Mouse (Mus musculus) liver, embryonic 12.5 days (tissue): ENCODE data around the gene Dbi. TPM values are rescaled to one million over a fixed set of nuclear protein-coding genes. Genes with fewer than 3 reads are reported as not detected.

Source experiments
- ATAC-seq: fragments of 200-750 bp; cut with Nextera tagmentation; 2 replicates; pipeline ENCODE4 v1.8.0; 2017; ENCODE audit warnings: moderate number of reproducible peaks, mild to moderate bottlenecking, moderate library complexity
- H3K27ac ChIP-seq: fragments of 300-500 bp; sonication (generic); 2 replicates; pipeline ENCODE4 v1.5.1; 2016; ENCODE audit warnings: mild to moderate bottlenecking
- H3K27me3 ChIP-seq: fragments of 300-500 bp; sonication (generic); replicated peaks from 2 replicates; pipeline ENCODE4 v1.6.1; 2016; ENCODE audit warnings: mild to moderate bottlenecking, moderate library complexity
- H3K36me3 ChIP-seq: fragments of 300-500 bp; sonication (generic); 2 replicates; pipeline ENCODE4 v1.6.1; 2016; ENCODE audit warnings: mild to moderate bottlenecking, moderate library complexity
- H3K4me1 ChIP-seq: fragments of 300-500 bp; sonication (generic); 2 replicates; pipeline ENCODE4 v1.6.1; 2016
- H3K4me2 ChIP-seq: fragments of 300-500 bp; sonication (generic); 2 replicates; pipeline ENCODE4 v1.6.1; 2016; ENCODE audit warnings: mild to moderate bottlenecking, moderate library complexity
- H3K4me3 ChIP-seq: fragments of 300-500 bp; sonication (generic); 2 replicates; pipeline ENCODE4 v1.5.1; 2016; ENCODE audit warnings: mild to moderate bottlenecking, moderate library complexity
- H3K9ac ChIP-seq: fragments of 300-500 bp; sonication (generic); 2 replicates; pipeline ENCODE4 v1.6.1; 2016; ENCODE audit warnings: mild to moderate bottlenecking, moderate library complexity
- H3K9me3 ChIP-seq: fragments of 300-500 bp; sonication (generic); replicated peaks from 2 replicates; pipeline ENCODE4 v1.6.1; 2016; ENCODE audit warnings: mild to moderate bottlenecking, moderate library complexity
- WGBS: fragments of 180-500 bp; shearing (Covaris S2); methylation state at CpG from one replicate; pipeline ENCODE4 v1.1.7; 2016; ENCODE audit not compliant: insufficient replicate concordance; 5-methylcytosine and 5-hydroxymethylcytosine counted together
- polyA plus RNA-seq: library from polyadenylated mRNA; unstranded; fragments of >200 nt; fragmentation: Nextera tagmentation; extraction: Ambion mirVana; gene quantifications from 2 replicates; pipeline ENCODE4 v1.2.1, GENCODE M21; 2016

Gene Dbi
- polyA plus RNA-seq, 1 experiment from 2014 or later, result 470 TPM

GRCm38 (mm10) chr1:120074931-120075330, 45.9 kb downstream of the Dbi start:
- Histone ChIP-seq H3K4me1 (peaks cover 21% of the 10 kb centered on the region), H3K27ac (no peak overlapping the region), H3K4me3 (no peak overlapping the region), H3K4me2 (no peak overlapping the region), H3K36me3 (no peaks in the 10 kb centered on the region), H3K9me3 (no peaks in the 10 kb centered on the region), H3K27me3 (peaks cover 40% of the 10 kb centered on the region), H3K9ac (no peak overlapping the region)
- ATAC-seq, result no peak
- WGBS, result 69% methylated on average over 4 of the region's 4 CpGs

GRCm38 (mm10) chr1:120074307-120074702, 46.6 kb downstream of the Dbi start:
- Histone ChIP-seq H3K9ac (no peak overlapping the region), H3K27ac (no peak overlapping the region; the same call in 1 of the 2 replicates), H3K4me1 (peaks cover 21% of the 10 kb centered on the region), H3K27me3 (peaks cover 40% of the 10 kb centered on the region), H3K4me2 (peak overlapping the region; percentile 66), H3K9me3 (no peaks in the 10 kb centered on the region), H3K36me3 (no peaks in the 10 kb centered on the region), H3K4me3 (peak overlapping the region; percentile 46)
- ATAC-seq, result no peak
- WGBS, result 20% methylated on average over 4 of the region's 4 CpGs

GRCm38 (mm10) chr1:120073519-120074306, 47.2 kb downstream of the Dbi start, which contains the start of gene Tmem37:
Tmem37 (minus strand) TSS chr1:120074074.
- Histone ChIP-seq H3K4me1 (peaks cover 26% of the 10 kb centered on the region), H3K27ac (peak within 1 kb of the TSS; percentile 56; the same call in 1 of the 2 replicates)

GRCm38 (mm10) chr1:120072900-120073299, 48.0 kb downstream of the Dbi start:
- peaks cover 40% of the 10 kb centered on the region for H3K27me3 ChIP-seq
- WGBS, result 10% methylated on average over 16 of the region's 16 CpGs
- H3K4me1 ChIP-seq, result peaks cover 20% of the 10 kb centered on the region; the same call in 1 of the 2 replicates
- peak overlapping the region; percentile 56; the same call in 1 of the 2 replicates for H3K27ac ChIP-seq
- peak overlapping the region; percentile 46 for H3K4me3 ChIP-seq
- H3K9me3 ChIP-seq, result no peaks in the 10 kb centered on the region
- H3K36me3 ChIP-seq, result peaks cover 1% of the 10 kb centered on the region; the same call in 1 of the 2 replicates
- ATAC-seq, result 0 out of 2 replicates have a peak, but pooled peaks have one; percentile 36
- peak overlapping the region; percentile 66 for H3K4me2 ChIP-seq
- H3K9ac ChIP-seq, result peak overlapping the region; percentile 48

More at GRCm38 (mm10) chr1:120073519-120074306, 47.2 kb downstream of the Dbi start, which contains the start of gene Tmem37:
- peaks cover 40% of the 10 kb centered on the region for H3K27me3 ChIP-seq
- no peaks in the 10 kb centered on the region for H3K36me3 ChIP-seq
- H3K4me3 ChIP-seq, result peak within 1 kb of the TSS; percentile 46
- peak within 1 kb of the TSS; percentile 66 for H3K4me2 ChIP-seq
- 2% methylated on average over 40 of the region's 40 CpGs for whole genome bisulfite sequencing
- peak; percentile 68 for ATAC-seq
- H3K9ac ChIP-seq, result peak within 1 kb of the TSS; percentile 48
- H3K9me3 ChIP-seq, result no peaks in the 10 kb centered on the region

GRCm38 (mm10) chr1:120071133-120071532, 49.7 kb downstream of the Dbi start:
- no peak overlapping the region for H3K9ac ChIP-seq
- H3K4me1 ChIP-seq, result peaks cover 20% of the 10 kb centered on the region; the same call in 1 of the 2 replicates
- peaks cover 3% of the 10 kb centered on the region; the same call in 1 of the 2 replicates for H3K36me3 ChIP-seq
- ATAC-seq, result no peak
- peaks cover 40% of the 10 kb centered on the region for H3K27me3 ChIP-seq
- H3K4me3 ChIP-seq, result no peak overlapping the region
- WGBS, result 74% methylated on average over 4 of the region's 4 CpGs
- H3K4me2 ChIP-seq, result no peak overlapping the region
- no peak overlapping the region for H3K27ac ChIP-seq
- H3K9me3 ChIP-seq, result no peaks in the 10 kb centered on the region

GRCm38 (mm10) chr1:120070168-120070567, 50.7 kb downstream of the Dbi start:
- H3K9ac ChIP-seq, result no peak overlapping the region
- H3K4me2 ChIP-seq, result no peak overlapping the region
- peaks cover 3% of the 10 kb centered on the region; the same call in 1 of the 2 replicates for H3K36me3 ChIP-seq
- peaks cover 36% of the 10 kb centered on the region for H3K27me3 ChIP-seq
- no peak overlapping the region for H3K4me3 ChIP-seq
- H3K27ac ChIP-seq, result no peak overlapping the region
- H3K4me1 ChIP-seq, result peaks cover 20% of the 10 kb centered on the region; the same call in 1 of the 2 replicates
- 60% methylated on average over 6 of the region's 6 CpGs for WGBS
- ATAC-seq, result no peak
- no peaks in the 10 kb centered on the region for H3K9me3 ChIP-seq

- Histone ChIP-seq H3K27ac (no peak overlapping the region), H3K9ac (no peak overlapping the region), H3K9me3 (no peaks in the 10 kb centered on the region), H3K4me1 (peaks cover 16% of the 10 kb centered on the region; the same call in 1 of the 2 replicates), H3K36me3 (peaks cover 3% of the 10 kb centered on the region; the same call in 1 of the 2 replicates), H3K4me3 (no peak overlapping the region), H3K27me3 (peaks cover 25% of the 10 kb centered on the region), H3K4me2 (no peak overlapping the region)
- ATAC-seq, result no peak
- 71% methylated on average over 5 of the region's 5 CpGs for WGBS
These were observed 51.8 kb downstream of the Dbi start for GRCm38 (mm10) chr1:120069120-120069519.

GRCm38 (mm10) chr1:120066625-120067024, 54.3 kb downstream of the Dbi start:
- no peak overlapping the region for H3K9ac ChIP-seq
- peaks cover 1% of the 10 kb centered on the region; the same call in 1 of the 2 replicates for H3K27me3 ChIP-seq
- 50% methylated on average over 3 of the region's 3 CpGs for WGBS
- no peak overlapping the region for H3K4me3 ChIP-seq
- ATAC-seq, result no peak
- peaks cover 3% of the 10 kb centered on the region; the same call in 1 of the 2 replicates for H3K36me3 ChIP-seq
- H3K9me3 ChIP-seq, result no peaks in the 10 kb centered on the region
- H3K4me1 ChIP-seq, result 0 out of 2 replicates have a peak, but pooled peaks cover 5% of the 10 kb centered on the region
- H3K27ac ChIP-seq, result peak overlapping the region; percentile 41; the same call in 1 of the 2 replicates
- H3K4me2 ChIP-seq, result no peak overlapping the region

GRCm38 (mm10) chr1:120066159-120066558, 54.7 kb downstream of the Dbi start:
- H3K4me1 ChIP-seq, result 0 out of 2 replicates have a peak, but pooled peaks cover 5% of the 10 kb centered on the region
- 61% methylated on average over 8 of the region's 8 CpGs for WGBS
- no peaks in the 10 kb centered on the region for H3K27me3 ChIP-seq
- H3K36me3 ChIP-seq, result peaks cover 3% of the 10 kb centered on the region; the same call in 1 of the 2 replicates
- no peaks in the 10 kb centered on the region for H3K9me3 ChIP-seq
- H3K4me2 ChIP-seq, result no peak overlapping the region
- peak; percentile 34; the same call in 1 of the 2 replicates for ATAC-seq
- H3K9ac ChIP-seq, result no peak overlapping the region
- H3K4me3 ChIP-seq, result no peak overlapping the region
- H3K27ac ChIP-seq, result peak overlapping the region; percentile 41; the same call in 1 of the 2 replicates

- peaks cover 3% of the 10 kb centered on the region; the same call in 1 of the 2 replicates for H3K36me3 ChIP-seq
- ATAC-seq, result no peak; the same call in 1 of the 2 replicates
- H3K4me3 ChIP-seq, result no peak overlapping the region
- 0 out of 2 replicates have a peak overlapping the region, but pooled peaks have one; percentile 30 for H3K27ac ChIP-seq
- no peak overlapping the region for H3K4me2 ChIP-seq
- H3K27me3 ChIP-seq, result no peaks in the 10 kb centered on the region
- H3K4me1 ChIP-seq, result 0 out of 2 replicates have a peak, but pooled peaks cover 4% of the 10 kb centered on the region
- H3K9me3 ChIP-seq, result no peaks in the 10 kb centered on the region
- 68% methylated on average over 11 of the region's 11 CpGs for WGBS
- no peak overlapping the region for H3K9ac ChIP-seq
These were observed 56.7 kb downstream of the Dbi start for GRCm38 (mm10) chr1:120064036-120064682.
